Mouse (Mus musculus) myocyte (in vitro differentiated cells): ENCODE data around the gene A2ml1. TPM values are rescaled to one million over a fixed set of nuclear protein-coding genes. Genes with fewer than 3 reads are reported as not detected.

Experiments
- H3K27me3 ChIP-seq: one replicate; pipeline ENCODE4 v1.6.1; 2011; ENCODE audit not compliant: control insufficient read depth, insufficient read depth, insufficient read length
- H3K36me3 ChIP-seq: one replicate; pipeline ENCODE4 v1.6.1; 2011; ENCODE audit not compliant: control insufficient read depth, insufficient read depth
- H3K4me2 ChIP-seq: one replicate; pipeline ENCODE4 v1.6.1; 2011; ENCODE audit warnings: low read depth, control low read depth
- H3K4me3 ChIP-seq: one replicate; pipeline ENCODE4 v1.5.1; 2011; ENCODE audit warnings: mild to moderate bottlenecking, control low read depth, moderate library complexity
- H3K79me2 ChIP-seq: one replicate; pipeline ENCODE4 v1.6.1; 2011; ENCODE audit not compliant: control insufficient read depth, insufficient read depth
- H3ac ChIP-seq: one replicate; pipeline ENCODE4 v1.6.1; 2011; ENCODE audit not compliant: control insufficient read depth, insufficient read length
- CEBPB ChIP-seq: IDR thresholded peaks from 2 replicates; pipeline ENCODE4 v1.6.1; 2011; ENCODE audit warnings: mild to moderate bottlenecking, moderate library complexity; ENCODE audit not compliant: poor library complexity, insufficient read depth, severe bottlenecking
- E2F4 ChIP-seq: IDR thresholded peaks from one replicate; pipeline ENCODE4 v1.6.1; 2011; ENCODE audit warnings: mild to moderate bottlenecking, control low read depth, moderate library complexity; ENCODE audit not compliant: insufficient read depth
- MAX ChIP-seq: IDR thresholded peaks from one replicate; pipeline ENCODE4 v1.6.1; 2011; ENCODE audit warnings: low read depth, mild to moderate bottlenecking, control low read depth
- MYOD1 ChIP-seq, 3 experiments: IDR thresholded peaks; one replicate each; pipeline ENCODE4 v1.6.1; 2011; ENCODE audit warnings: control low read depth in 2 of 3, low read depth in 2 of 3, mild to moderate bottlenecking in 2 of 3, moderate library complexity in 1 of 3; ENCODE audit not compliant: insufficient read length in 2 of 3, control insufficient read depth in 1 of 3
- MYOG ChIP-seq, 3 experiments: IDR thresholded peaks; one replicate each; pipeline ENCODE4 v1.6.1; 2011; ENCODE audit warnings: control low read depth in 2 of 3, low read depth in 2 of 3, mild to moderate bottlenecking in 2 of 3; ENCODE audit not compliant: insufficient read length in 2 of 3, control insufficient read depth in 1 of 3, insufficient read depth in 1 of 3
- POLR2A ChIP-seq: IDR thresholded peaks from one replicate; pipeline ENCODE4 v1.6.1; 2011; ENCODE audit warnings: low read depth, mild to moderate bottlenecking, control low read depth, moderate library complexity; ENCODE audit not compliant: insufficient read length
- POLR2AphosphoS2 ChIP-seq: IDR thresholded peaks from one replicate; pipeline ENCODE4 v1.6.1; 2011; ENCODE audit warnings: low read depth, control low read depth; ENCODE audit not compliant: insufficient read length
- REST ChIP-seq: IDR thresholded peaks from one replicate; pipeline ENCODE4 v1.6.1; 2011; ENCODE audit warnings: mild to moderate bottlenecking, control low read depth, moderate library complexity; ENCODE audit not compliant: insufficient read depth, insufficient read length
- SRF ChIP-seq: IDR thresholded peaks from one replicate; pipeline ENCODE4 v1.6.1; 2011; ENCODE audit warnings: low read depth; ENCODE audit not compliant: control insufficient read depth, insufficient read length
- TCF12 ChIP-seq: IDR thresholded peaks from one replicate; pipeline ENCODE4 v1.6.1; 2011; ENCODE audit warnings: mild to moderate bottlenecking, control low read depth; ENCODE audit not compliant: poor library complexity, insufficient read depth, severe bottlenecking
- TCF3 ChIP-seq: IDR thresholded peaks from one replicate; pipeline ENCODE4 v1.6.1; 2011; ENCODE audit warnings: low read depth, control low read depth; ENCODE audit not compliant: insufficient read length
- USF1 ChIP-seq: IDR thresholded peaks from one replicate; pipeline ENCODE4 v1.6.1; 2011; ENCODE audit warnings: low read depth, mild to moderate bottlenecking, control low read depth, moderate library complexity
- polyA plus RNA-seq: library from polyadenylated mRNA; unstranded; fragments of >200 nt; fragmentation: generic; extraction: Trizol; gene quantifications from one replicate; pipeline ENCODE4 v1.2.1, GENCODE M21; 2012; ENCODE audit warnings: missing spikeins

Gene A2ml1
- polyA plus RNA-seq, 1 experiment: not detected

- no peak for TF ChIP-seq TCF12
- TF ChIP-seq MYOG (IDR thresholded peaks at IDR 0.05; ENCODE audit: control insufficient read depth in 1 of 3, insufficient read depth in 1 of 3, insufficient read length in 2 of 3, low read depth in 2 of 3): no peak
- no peak for TF ChIP-seq TCF3
- Histone ChIP-seq H3K4me3 (no peak overlapping the region), H3K27me3 (no peaks in the 10 kb centered on the region), H3K4me2 (no peak overlapping the region), H3ac (no peak overlapping the region), H3K36me3 (no peaks in the 10 kb centered on the region), H3K79me2 (no peaks in the 10 kb centered on the region)
Measured at GRCm38 (mm10) chr6:128597121-128597522, 15.7 kb upstream of the A2ml1 start.

GRCm38 (mm10) chr6:128594651-128595050 is 13.2 kb upstream of the A2ml1 start:
- H3ac ChIP-seq: no peak overlapping the region
- TF ChIP-seq POLR2A: no peak
- TF ChIP-seq CEBPB: 0 out of 2 replicates have a peak, but pooled peaks have one; percentile 28

GRCm38 (mm10) chr6:128589426-128589825 is 8.0 kb upstream of the A2ml1 start:
- Histone ChIP-seq H3ac (no peak overlapping the region), H3K79me2 (no peaks in the 10 kb centered on the region)
- TF ChIP-seq SRF: no peak
- TF ChIP-seq CEBPB: no peak
- TF ChIP-seq E2F4: no peak
- no peak for TF ChIP-seq USF1
- TF ChIP-seq MYOD1 (IDR thresholded peaks at IDR 0.05; ENCODE audit: control insufficient read depth in 1 of 3, insufficient read length in 2 of 3, low read depth in 2 of 3): no peak
- no peak for TF ChIP-seq TCF3
- TF ChIP-seq MYOG (IDR thresholded peaks at IDR 0.05; ENCODE audit: control insufficient read depth in 1 of 3, insufficient read depth in 1 of 3, insufficient read length in 2 of 3, low read depth in 2 of 3): no peak
- TF ChIP-seq POLR2A: no peak
- TF ChIP-seq TCF12: no peak
- TF ChIP-seq POLR2AphosphoS2: no peak
- TF ChIP-seq MAX: no peak
- TF ChIP-seq REST: no peak

More at GRCm38 (mm10) chr6:128594651-128595050, 13.2 kb upstream of the A2ml1 start:
- H3K79me2 ChIP-seq: no peaks in the 10 kb centered on the region
- no peaks in the 10 kb centered on the region for H3K27me3 ChIP-seq
- no peak overlapping the region for H3K4me3 ChIP-seq
- H3K4me2 ChIP-seq: no peak overlapping the region
- no peaks in the 10 kb centered on the region for H3K36me3 ChIP-seq

GRCm38 (mm10) chr6:128587619-128588018 is 6.2 kb upstream of the A2ml1 start:
- no peaks in the 10 kb centered on the region for H3K36me3 ChIP-seq
- TF ChIP-seq USF1 (no peak), MYOG (IDR thresholded peaks at IDR 0.05; ENCODE audit: control insufficient read depth in 1 of 3, insufficient read depth in 1 of 3, insufficient read length in 2 of 3, low read depth in 2 of 3) (no peak), MYOD1 (IDR thresholded peaks at IDR 0.05; ENCODE audit: control insufficient read depth in 1 of 3, insufficient read length in 2 of 3, low read depth in 2 of 3) (no peak), POLR2A (no peak), TCF3 (no peak), POLR2AphosphoS2 (no peak), E2F4 (no peak), REST (no peak), SRF (no peak), CEBPB (no peak), MAX (no peak), TCF12 (no peak)
- H3ac ChIP-seq: no peak overlapping the region
- no peak overlapping the region for H3K4me2 ChIP-seq
- no peaks in the 10 kb centered on the region for H3K27me3 ChIP-seq
- H3K79me2 ChIP-seq: no peaks in the 10 kb centered on the region
- H3K4me3 ChIP-seq: no peak overlapping the region

More at GRCm38 (mm10) chr6:128589426-128589825, 8.0 kb upstream of the A2ml1 start:
- Histone ChIP-seq H3K36me3 (no peaks in the 10 kb centered on the region), H3K27me3 (no peaks in the 10 kb centered on the region), H3K4me3 (no peak overlapping the region), H3K4me2 (no peak overlapping the region)

GRCm38 (mm10) chr6:128585642-128586245 is 4.3 kb upstream of the A2ml1 start:
- H3K79me2 ChIP-seq: no peaks in the 10 kb centered on the region
- H3K4me2 ChIP-seq: no peak overlapping the region
- H3K36me3 ChIP-seq: no peaks in the 10 kb centered on the region
- H3ac ChIP-seq: no peak overlapping the region
- no peak overlapping the region for H3K4me3 ChIP-seq
- H3K27me3 ChIP-seq: no peaks in the 10 kb centered on the region
- TF ChIP-seq REST (no peak), POLR2AphosphoS2 (no peak), TCF12 (no peak), MYOD1 (IDR thresholded peaks at IDR 0.05; ENCODE audit: control insufficient read depth in 1 of 3, insufficient read length in 2 of 3, low read depth in 2 of 3) (no peak), SRF (no peak), MYOG (IDR thresholded peaks at IDR 0.05; ENCODE audit: control insufficient read depth in 1 of 3, insufficient read depth in 1 of 3, insufficient read length in 2 of 3, low read depth in 2 of 3) (no peak), MAX (no peak), E2F4 (no peak), USF1 (no peak), POLR2A (no peak), CEBPB (no peak), TCF3 (no peak)
